Mouse (Mus musculus) intestine, embryonic 14.5 days (tissue): Measurements from ENCODE around the gene Gm3045. TPM values are rescaled to one million over a fixed set of nuclear protein-coding genes. Genes with fewer than 3 reads are reported as not detected.

Experiments
- polyA plus RNA-seq: library from polyadenylated mRNA; unstranded; fragments of >200 nt; fragmentation: Nextera tagmentation; extraction: Ambion mirVana; gene quantifications from 2 replicates; pipeline ENCODE4 v1.2.1, GENCODE M21; 2014

Gene Gm3045
- polyA plus RNA-seq, 1 experiment from 2014 or later = not detected

Other genes with a start within 250 kb of the Gm3045 start
- 1.6 and 1.8 TPM in 2 replicates for gene Tifab, start 247.7 kb upstream of the Gm3045 start, polyA plus RNA-seq
- gene Neurog1, start 174.4 kb upstream of the Gm3045 start, polyA plus RNA-seq = not detected in 2 replicates
- gene Cxcl14, start 130.0 kb upstream of the Gm3045 start, polyA plus RNA-seq = 5.3 and 5.7 TPM in 2 replicates
- 0.05 TPM in 2 replicates for gene Slc25a48, start 11.8 kb downstream of the Gm3045 start, polyA plus RNA-seq
- not detected in 2 replicates for gene Il9, start 55.7 kb downstream of the Gm3045 start, polyA plus RNA-seq
- gene Fbxl21, start 95.9 kb downstream of the Gm3045 start, polyA plus RNA-seq = 3.2 and 3.8 TPM in 2 replicates
- gene Lect2, start 121.9 kb downstream of the Gm3045 start, polyA plus RNA-seq = 10.5 and 14.1 TPM in 2 replicates
- gene Tgfbi, start 182.9 kb downstream of the Gm3045 start, polyA plus RNA-seq = 123 and 163 TPM in 2 replicates